Mouse (Mus musculus) hindbrain, embryonic 14.5 days (tissue): ENCODE data around the gene Srgap1. TPM values are rescaled to one million over a fixed set of nuclear protein-coding genes. Genes with fewer than 3 reads are reported as not detected.
A peak's percentile ranks its signal among the peaks of the same experiment; 100 is the strongest.

Source experiments
- ATAC-seq: fragments of 200-750 bp; cut with Nextera tagmentation; 2 replicates; pipeline ENCODE4 v1.8.0; 2017; ENCODE audit warnings: moderate number of reproducible peaks, mild to moderate bottlenecking, moderate TSS enrichment, moderate library complexity; ENCODE audit not compliant: low FRiP score
- DNase-seq: peaks from one replicate; pipeline ENCODE4 v3.0.0-alpha.2; 2015; ENCODE audit warnings: low spot score
- H3K27ac ChIP-seq: fragments of 300-500 bp; sonication (generic); 2 replicates; pipeline ENCODE4 v1.5.1; 2014; ENCODE audit warnings: mild to moderate bottlenecking, moderate library complexity
- H3K27me3 ChIP-seq: fragments of 300-500 bp; sonication (generic); 2 replicates; pipeline ENCODE4 v1.6.1; 2014; ENCODE audit warnings: mild to moderate bottlenecking, low read length, mixed read lengths; ENCODE audit not compliant: control insufficient read depth, insufficient read depth
- H3K36me3 ChIP-seq: fragments of 300-500 bp; sonication (generic); replicated peaks from 2 replicates; pipeline ENCODE4 v1.6.1; 2014; ENCODE audit not compliant: control insufficient read depth, insufficient read depth
- H3K4me1 ChIP-seq: fragments of 300-500 bp; sonication (generic); replicated peaks from 2 replicates; pipeline ENCODE4 v1.6.1; 2014; ENCODE audit warnings: antibody characterized with exemption, low read length, mixed read lengths; ENCODE audit not compliant: control insufficient read depth, insufficient read depth
- H3K4me2 ChIP-seq: fragments of 300-500 bp; sonication (generic); replicated peaks from 2 replicates; pipeline ENCODE4 v1.6.1; 2014; ENCODE audit warnings: mild to moderate bottlenecking, moderate library complexity
- H3K4me3 ChIP-seq: fragments of 300-500 bp; sonication (generic); replicated peaks from 2 replicates; pipeline ENCODE4 v1.5.1; 2014; ENCODE audit warnings: mild to moderate bottlenecking, low read length
- H3K9ac ChIP-seq: fragments of 300-500 bp; sonication (generic); 2 replicates; pipeline ENCODE4 v1.6.1; 2014
- H3K9me3 ChIP-seq: fragments of 300-500 bp; sonication (generic); 2 replicates; pipeline ENCODE4 v1.6.1; 2016; ENCODE audit warnings: low read length; ENCODE audit not compliant: control insufficient read depth
- WGBS: fragments of 180-500 bp; shearing (Covaris S2); extraction: QIAGEN DNeasy Blood & Tissue Kit; methylation state at CpG from one replicate; pipeline ENCODE4 v1.1.7; 2014; 5-methylcytosine and 5-hydroxymethylcytosine counted together
- polyA plus RNA-seq: library from polyadenylated mRNA; unstranded; fragments of >200 nt; fragmentation: Nextera tagmentation; extraction: Ambion mirVana; gene quantifications from 2 replicates; pipeline ENCODE4 v1.2.1, GENCODE M21; 2014

Gene Srgap1
- polyA plus RNA-seq, 1 experiment from 2014 or later = 34.6 TPM

GRCm38 (mm10) chr10:121926094-121926493, 121.0 kb downstream of the Srgap1 start:
- 75% methylated on average over 3 of the region's 3 CpGs for WGBS
- Histone ChIP-seq H3K27me3 (no peaks in the 10 kb centered on the region), H3K27ac (no peak overlapping the region), H3K9ac (no peak overlapping the region), H3K4me1 (no peaks in the 10 kb centered on the region), H3K9me3 (no peaks in the 10 kb centered on the region), H3K4me3 (no peak overlapping the region), H3K4me2 (no peak overlapping the region), H3K36me3 (peaks cover 33% of the 10 kb centered on the region)
- DNase-seq (no peak), ATAC-seq (no peak)

GRCm38 (mm10) chr10:121919016-121919415, 128.1 kb downstream of the Srgap1 start:
- no peak overlapping the region for H3K4me2 ChIP-seq

GRCm38 (mm10) chr10:121918579-121918978, 128.5 kb downstream of the Srgap1 start:
- ATAC-seq (no peak; the same call in 1 of the 2 replicates), DNase-seq (no peak)
- 72% methylated on average over 3 of the region's 3 CpGs for WGBS
- Histone ChIP-seq H3K9me3 (no peaks in the 10 kb centered on the region), H3K4me1 (no peaks in the 10 kb centered on the region; the same call in 1 of the 2 replicates), H3K27me3 (no peaks in the 10 kb centered on the region), H3K27ac (no peak overlapping the region), H3K36me3 (peaks cover 10% of the 10 kb centered on the region; the same call in 1 of the 2 replicates), H3K4me2 (no peak overlapping the region), H3K9ac (no peak overlapping the region), H3K4me3 (no peak overlapping the region)

More at GRCm38 (mm10) chr10:121919016-121919415, 128.1 kb downstream of the Srgap1 start:
- no peaks in the 10 kb centered on the region for H3K27me3 ChIP-seq
- DNase-seq (no peak), ATAC-seq (no peak)
- 75% methylated on average over 8 of the region's 8 CpGs for WGBS
- no peak overlapping the region for H3K27ac ChIP-seq
- no peak overlapping the region for H3K4me3 ChIP-seq
- peaks cover 14% of the 10 kb centered on the region; the same call in 1 of the 2 replicates for H3K36me3 ChIP-seq
- H3K9ac ChIP-seq = no peak overlapping the region
- H3K4me1 ChIP-seq = no peaks in the 10 kb centered on the region; the same call in 1 of the 2 replicates
- H3K9me3 ChIP-seq = no peaks in the 10 kb centered on the region

- Histone ChIP-seq H3K4me1 (no peaks in the 10 kb centered on the region; the same call in 1 of the 2 replicates), H3K9ac (no peak overlapping the region), H3K27me3 (no peaks in the 10 kb centered on the region), H3K4me3 (no peak overlapping the region), H3K4me2 (no peak overlapping the region), H3K9me3 (no peaks in the 10 kb centered on the region), H3K27ac (no peak overlapping the region), H3K36me3 (no peaks in the 10 kb centered on the region; the same call in 1 of the 2 replicates)
- 90% methylated on average over 12 of the region's 12 CpGs for WGBS
- DNase-seq (no peak), ATAC-seq (no peak)
Measured at GRCm38 (mm10) chr10:121915530-121915929, 131.6 kb downstream of the Srgap1 start.

GRCm38 (mm10) chr10:121904137-121904536, 143.0 kb downstream of the Srgap1 start:
- H3K4me1 ChIP-seq = no peaks in the 10 kb centered on the region

GRCm38 (mm10) chr10:121902651-121903050, 144.5 kb downstream of the Srgap1 start:
- no peak overlapping the region for H3K27ac ChIP-seq
- no peak overlapping the region for H3K4me2 ChIP-seq
- H3K4me3 ChIP-seq = no peak overlapping the region
- no peak for ATAC-seq
- H3K9ac ChIP-seq = no peak overlapping the region
- no peaks in the 10 kb centered on the region for H3K36me3 ChIP-seq
- DNase-seq = no peak
- WGBS = 84% methylated on average over 8 of the region's 8 CpGs
- no peaks in the 10 kb centered on the region for H3K27me3 ChIP-seq
- H3K9me3 ChIP-seq = no peaks in the 10 kb centered on the region
- H3K4me1 ChIP-seq = no peaks in the 10 kb centered on the region

More at GRCm38 (mm10) chr10:121904137-121904536, 143.0 kb downstream of the Srgap1 start:
- Histone ChIP-seq H3K4me3 (no peak overlapping the region), H3K36me3 (no peaks in the 10 kb centered on the region), H3K9ac (no peak overlapping the region), H3K27me3 (no peaks in the 10 kb centered on the region), H3K27ac (peak overlapping the region; percentile 30; the same call in 1 of the 2 replicates), H3K4me2 (no peak overlapping the region), H3K9me3 (no peaks in the 10 kb centered on the region)
- no peak for ATAC-seq
- DNase-seq = no peak
- 60% methylated on average over 1 of the region's 1 CpGs for WGBS

GRCm38 (mm10) chr10:121900772-121901171, 146.3 kb downstream of the Srgap1 start:
- no peaks in the 10 kb centered on the region for H3K36me3 ChIP-seq
- H3K9me3 ChIP-seq = no peaks in the 10 kb centered on the region
- WGBS = 92% methylated on average over 6 of the region's 6 CpGs
- DNase-seq = no peak
- no peak overlapping the region for H3K4me3 ChIP-seq
- H3K27ac ChIP-seq = no peak overlapping the region
- no peak for ATAC-seq
- H3K9ac ChIP-seq = no peak overlapping the region
- no peak overlapping the region for H3K4me2 ChIP-seq
- H3K27me3 ChIP-seq = no peaks in the 10 kb centered on the region
- H3K4me1 ChIP-seq = no peaks in the 10 kb centered on the region

- Histone ChIP-seq H3K4me2 (no peak overlapping the region), H3K27ac (no peak overlapping the region), H3K9me3 (no peaks in the 10 kb centered on the region), H3K27me3 (no peaks in the 10 kb centered on the region), H3K9ac (no peak overlapping the region), H3K4me3 (no peak overlapping the region), H3K36me3 (no peaks in the 10 kb centered on the region), H3K4me1 (no peaks in the 10 kb centered on the region)
- DNase-seq (no peak), ATAC-seq (no peak)
- WGBS = 84% methylated on average over 6 of the region's 6 CpGs
Measured at GRCm38 (mm10) chr10:121899706-121900105, 147.4 kb downstream of the Srgap1 start.

GRCm38 (mm10) chr10:121897835-121898370, 149.2 kb downstream of the Srgap1 start:
- 97% methylated on average over 2 of the region's 2 CpGs for WGBS

More at GRCm38 (mm10) chr10:121897835-121898370, 149.2 kb downstream of the Srgap1 start:
- ATAC-seq (no peak), DNase-seq (no peak)
- no peak overlapping the region for H3K4me3 ChIP-seq
- no peak overlapping the region for H3K4me2 ChIP-seq
- no peak overlapping the region for H3K27ac ChIP-seq
- H3K9me3 ChIP-seq = no peaks in the 10 kb centered on the region
- no peak overlapping the region for H3K9ac ChIP-seq
- H3K36me3 ChIP-seq = no peaks in the 10 kb centered on the region
- no peaks in the 10 kb centered on the region for H3K27me3 ChIP-seq
- no peaks in the 10 kb centered on the region for H3K4me1 ChIP-seq
